10 mouse cellular contexts compared by ENCODE assay signal in genomic region chr7:140081408-140082241, GRCm38 (mm10). TPM values are rescaled to one million over a fixed set of nuclear protein-coding genes. Genes with fewer than 3 reads are reported as not detected.
DNase-seq lines count a peak whose midpoint lies in the region; ATAC-seq and TF ChIP-seq lines count a peak whose summit lies in the region.
"Had no signal": no experiment of that assay in that cellular context is flagged by ENCODE, and none has a peak within 500 bp of the region (broad histone marks: within the 10 kb centered on the region; RNA-seq: fewer than 3 reads in every experiment).

No protein-coding gene starts in this region.

- H3K27ac ChIP-seq in CH12.LX (ENCODE audit: insufficient read depth, low read depth) = no peak overlapping the region
- peak overlapping the region; percentile 94 for H3K27ac ChIP-seq in hindbrain, embryonic 16.5 days (ENCODE audit: low read depth, low read length)
- H3K27ac ChIP-seq in midbrain, embryonic 13.5 days = peak overlapping the region; percentile 94
- H3K27ac ChIP-seq in liver, embryonic 11.5 days (ENCODE audit: low read depth, low read length) = no peak overlapping the region

- ATAC-seq in hindbrain, embryonic 16.5 days = peak; percentile 51
- peak; percentile 44 for ATAC-seq in midbrain, embryonic 13.5 days
- no peak for ATAC-seq in liver, embryonic 11.5 days (replicated peaks; ENCODE audit: low FRiP score)

- no peaks in the 10 kb centered on the region for H3K9me3 ChIP-seq in CH12.LX (replicated peaks; ENCODE audit: low read length)
- no peaks in the 10 kb centered on the region for H3K9me3 ChIP-seq in hindbrain, embryonic 16.5 days (ENCODE audit: control insufficient read depth, low read length)
- no peaks in the 10 kb centered on the region for H3K9me3 ChIP-seq in midbrain, embryonic 13.5 days
- no peaks in the 10 kb centered on the region for H3K9me3 ChIP-seq in liver, embryonic 11.5 days (ENCODE audit: control insufficient read depth, low read length)

- DNase-seq in CH12.LX (ENCODE audit: extremely low read depth) = no peak
- DNase-seq in cerebellum, postnatal 25 days = peak; percentile 58 to 67
- DNase-seq in embryo, embryonic 10.5 days (ENCODE audit: low spot score) = no peak
- DNase-seq in adrenal gland, adult 18-20 months (ENCODE audit: low spot score in 2 of 2) = no peak
- no peak for DNase-seq in liver, embryonic 11.5 days (ENCODE audit: low spot score)
- DNase-seq in heart, adult 8-10 months (ENCODE audit: low spot score) = no peak

- in situ Hi-C loops in CH12.LX (cut with MboI; ENCODE audit: low pct_ligation_motif_present, low pct_unique_long_range_greater_than_20kb, low sequenced_read_pairs) = loop anchor here (25.0 kb wide), 1 partner anchor 756 kb away; the partner anchor contains the start of genes Odf3, Scgb1c1 and Urah

- TF ChIP-seq EP300 in CH12.LX (IDR thresholded peaks at IDR 0.05; ENCODE audit: low read length) = no peak

- TF ChIP-seq RAD21 in CH12.LX (IDR thresholded peaks at IDR 0.05; ENCODE audit: low read depth, low read length) = no peak

- H3K27me3 ChIP-seq in CH12.LX (replicated peaks) = peaks cover 49% of the 10 kb centered on the region
- H3K27me3 ChIP-seq in hindbrain, embryonic 16.5 days (replicated peaks; ENCODE audit: control insufficient read depth, insufficient read depth, low read length) = no peaks in the 10 kb centered on the region
- peaks cover 39% of the 10 kb centered on the region for H3K27me3 ChIP-seq in midbrain, embryonic 13.5 days
- peaks cover 39% of the 10 kb centered on the region for H3K27me3 ChIP-seq in liver, embryonic 11.5 days (replicated peaks; ENCODE audit: control insufficient read depth, insufficient read depth, low read length)

- H3K4me2 ChIP-seq in CH12.LX (ENCODE audit: insufficient read depth, low read depth, poor library complexity, severe bottlenecking) = peak overlapping the region; percentile 68
- H3K4me2 ChIP-seq in hindbrain, embryonic 16.5 days (ENCODE audit: low read length) = peak overlapping the region; percentile 76
- peak overlapping the region; percentile 76 for H3K4me2 ChIP-seq in midbrain, embryonic 13.5 days (replicated peaks)
- no peak overlapping the region for H3K4me2 ChIP-seq in liver, embryonic 11.5 days

- H3K9ac ChIP-seq in CH12.LX (ENCODE audit: insufficient read depth, low read depth) = no peak overlapping the region
- peak overlapping the region; percentile 72 for H3K9ac ChIP-seq in hindbrain, embryonic 16.5 days (ENCODE audit: low read depth, low read length)
- peak overlapping the region; percentile 69 for H3K9ac ChIP-seq in midbrain, embryonic 13.5 days (replicated peaks)
- H3K9ac ChIP-seq in liver, embryonic 11.5 days (ENCODE audit: low read depth, low read length) = no peak overlapping the region

- 9% methylated on average over 20 of the region's 20 CpGs for WGBS in hindbrain, embryonic 16.5 days
- WGBS in midbrain, embryonic 13.5 days = 9% methylated on average over 20 of the region's 20 CpGs
- WGBS in liver, embryonic 11.5 days = 27% methylated on average over 20 of the region's 20 CpGs

- no peak overlapping the region for H3K4me3 ChIP-seq in CH12.LX (replicated peaks in 1 of 3; ENCODE audit: low read depth in 2 of 3, low read length in 2 of 3, poor library complexity in 1 of 3)
- H3K4me3 ChIP-seq in hindbrain, embryonic 16.5 days (ENCODE audit: low read length) = peak overlapping the region; percentile 52
- peak overlapping the region; percentile 50 for H3K4me3 ChIP-seq in midbrain, embryonic 13.5 days (replicated peaks)
- H3K4me3 ChIP-seq in liver, embryonic 11.5 days (ENCODE audit: low read depth, low read length) = no peak overlapping the region

- dilution Hi-C loops in CH12.LX (cut with MboI; ENCODE audit: extremely low pct_ligation_motif_present, extremely low pct_unique_long_range_greater_than_20kb, low sequenced_read_pairs) = no loop called here

- H3K79me2 ChIP-seq in CH12.LX (replicated peaks; ENCODE audit: control insufficient read depth, extremely low read depth, insufficient read depth, poor library complexity, severe bottlenecking) = no peaks in the 10 kb centered on the region

- no peak for TF ChIP-seq CTCF in CH12.LX (conservative IDR thresholded peaks at IDR 0.05 in 1 of 2, IDR thresholded peaks at IDR 0.05 in 1 of 2; ENCODE audit: low read depth in 2 of 2, low read length in 2 of 2)

- TF ChIP-seq POLR2A in CH12.LX (IDR thresholded peaks at IDR 0.05; ENCODE audit: low read depth, low read length) = no peak

- H3K4me1 ChIP-seq in CH12.LX (ENCODE audit: control insufficient read depth in 1 of 2, insufficient read depth in 2 of 2) = peaks cover 17 to 22% of the 10 kb centered on the region in 2 experiments
- peaks cover 9% of the 10 kb centered on the region for H3K4me1 ChIP-seq in hindbrain, embryonic 16.5 days (ENCODE audit: control insufficient read depth, insufficient read depth, low read depth, low read length)
- H3K4me1 ChIP-seq in midbrain, embryonic 13.5 days (replicated peaks) = peaks cover 38% of the 10 kb centered on the region
- H3K4me1 ChIP-seq in liver, embryonic 11.5 days (replicated peaks; ENCODE audit: control insufficient read depth, insufficient read depth, low read length) = 0 out of 2 replicates have a peak, but pooled peaks cover 3% of the 10 kb centered on the region

- no peaks in the 10 kb centered on the region for H3K36me3 ChIP-seq in CH12.LX (replicated peaks in 1 of 2; ENCODE audit: control insufficient read depth in 1 of 2, insufficient read depth in 1 of 2, low read length in 1 of 2)
- no peaks in the 10 kb centered on the region for H3K36me3 ChIP-seq in hindbrain, embryonic 16.5 days (ENCODE audit: control insufficient read depth, insufficient read depth, low read length)
- H3K36me3 ChIP-seq in midbrain, embryonic 13.5 days = no peaks in the 10 kb centered on the region
- no peaks in the 10 kb centered on the region for H3K36me3 ChIP-seq in liver, embryonic 11.5 days (ENCODE audit: control insufficient read depth, insufficient read depth, low read length)

TF ChIP-seq in CH12.LX, 34 proteins besides CTCF, POLR2A, EP300 and RAD21 (continues in another document):
- TF ChIP-seq HCFC1 (IDR thresholded peaks at IDR 0.05; ENCODE audit: low read depth, low read length) (no peak), RCOR1 (conservative IDR thresholded peaks at IDR 0.05; ENCODE audit: low read depth, low read length) (no peak), SIN3A (IDR thresholded peaks at IDR 0.05; ENCODE audit: low read length) (no peak), NRF1 (IDR thresholded peaks at IDR 0.05; ENCODE audit: low read depth, low read length) (no peak), SMC3 (IDR thresholded peaks at IDR 0.05; ENCODE audit: low read depth, low read length) (no peak), CHD1 (IDR thresholded peaks at IDR 0.05; ENCODE audit: low read depth, low read length) (no peak), ZC3H11A (IDR thresholded peaks at IDR 0.05; ENCODE audit: low read depth, low read length) (no peak), E2F4 (IDR thresholded peaks at IDR 0.05; ENCODE audit: insufficient replicate concordance, low read depth, low read length) (no peak), ZNF384 (IDR thresholded peaks at IDR 0.05; ENCODE audit: low read depth, low read length) (no peak)

RNA-seq across cellular contexts. Expression of gene Caly, which starts 0.7 kb away (rescaled TPM):
- total RNA-seq in CH12.LX (2012; rRNA removed) = not detected in 2 replicates
- total RNA-seq in CH12.LX (2014; rRNA removed) = not detected in 2 replicates
- polyA plus RNA-seq in CH12.LX (2012; ENCODE audit: insufficient read length, low read depth) = not detected in 2 replicates
- 351 and 430 TPM in 2 replicates for polyA plus RNA-seq in hindbrain, embryonic 16.5 days (2015; fragmentation: Nextera tagmentation; extraction: Ambion mirVana)
- 88.6 and 92.6 TPM in 2 replicates for polyA plus RNA-seq in midbrain, embryonic 13.5 days (2015; fragmentation: Nextera tagmentation; extraction: Ambion mirVana)
- 1 to 10 TPM; 6.2 to 7.5 TPM for total RNA-seq in adrenal gland, adult 18-20 months (2021)
- polyA plus RNA-seq in liver, embryonic 11.5 days (2014; fragmentation: Nextera tagmentation; extraction: Ambion mirVana) = 0.19 and 0.52 TPM in 2 replicates
- under 1 TPM in 3 of 4 experiments, not detected in 1; 0.25 to 0.50 (median 0.30) TPM for total RNA-seq in heart, adult 8-10 months (2022)
- total RNA-seq: ES-E14 had no signal

RNA-seq across cellular contexts. Expression of gene Prap1, which starts 11.6 kb away (rescaled TPM):
- total RNA-seq in CH12.LX (2012; rRNA removed) (not detected in 2 replicates), CH12.LX (2014; rRNA removed) (not detected in 2 replicates)
- not detected in 2 replicates for polyA plus RNA-seq in CH12.LX (2012; ENCODE audit: insufficient read length, low read depth)
- polyA plus RNA-seq in hindbrain, embryonic 16.5 days (2015; fragmentation: Nextera tagmentation; extraction: Ambion mirVana) = not detected in 2 replicates
- 0.46 TPM in 1 of 2 replicates, not detected in the other for polyA plus RNA-seq in midbrain, embryonic 13.5 days (2015; fragmentation: Nextera tagmentation; extraction: Ambion mirVana)
- not detected for total RNA-seq in adrenal gland, adult 18-20 months (2021)
- polyA plus RNA-seq in liver, embryonic 11.5 days (2014; fragmentation: Nextera tagmentation; extraction: Ambion mirVana) = not detected in 2 replicates
- total RNA-seq in heart, adult 8-10 months (2022) = not detected

RNA-seq across cellular contexts. Expression of gene Fuom, which starts 20.6 kb away (rescaled TPM):
- total RNA-seq in CH12.LX (2012; rRNA removed) (0.76 and 1.8 TPM in 2 replicates), CH12.LX (2014; rRNA removed) (not detected in 2 replicates)
- polyA plus RNA-seq in CH12.LX (2012; ENCODE audit: insufficient read length, low read depth) = 0.64 and 0.86 TPM in 2 replicates
- polyA plus RNA-seq in hindbrain, embryonic 16.5 days (2015; fragmentation: Nextera tagmentation; extraction: Ambion mirVana) = 39.9 and 43.1 TPM in 2 replicates
- polyA plus RNA-seq in midbrain, embryonic 13.5 days (2015; fragmentation: Nextera tagmentation; extraction: Ambion mirVana) = 19.9 and 20.1 TPM in 2 replicates
- 10 to 100 TPM; 55.7 to 64.0 TPM for total RNA-seq in adrenal gland, adult 18-20 months (2021)
- polyA plus RNA-seq in liver, embryonic 11.5 days (2014; fragmentation: Nextera tagmentation; extraction: Ambion mirVana) = 12.7 and 13.5 TPM in 2 replicates
- total RNA-seq in heart, adult 8-10 months (2022) = 10 to 100 TPM; 65.8 to 83.2 (median 76.9) TPM

RNA-seq across cellular contexts. Expression of gene Msx3, which starts 32.7 kb away (rescaled TPM):
- total RNA-seq in CH12.LX (2012; rRNA removed) (not detected in 2 replicates), CH12.LX (2014; rRNA removed) (not detected in 2 replicates)
- not detected in 2 replicates for polyA plus RNA-seq in CH12.LX (2012; ENCODE audit: insufficient read length, low read depth)
- 4.1 and 6.9 TPM in 2 replicates for polyA plus RNA-seq in hindbrain, embryonic 16.5 days (2015; fragmentation: Nextera tagmentation; extraction: Ambion mirVana)
- 3.6 and 4.4 TPM in 2 replicates for polyA plus RNA-seq in midbrain, embryonic 13.5 days (2015; fragmentation: Nextera tagmentation; extraction: Ambion mirVana)
- total RNA-seq in adrenal gland, adult 18-20 months (2021) = not detected
- 0.11 TPM in 1 of 2 replicates, not detected in the other for polyA plus RNA-seq in liver, embryonic 11.5 days (2014; fragmentation: Nextera tagmentation; extraction: Ambion mirVana)
- not detected for total RNA-seq in heart, adult 8-10 months (2022)
- polyA plus RNA-seq: limb, embryonic 14.5 days had no signal

RNA-seq across cellular contexts. Expression of gene Paox, which starts 34.0 kb away (rescaled TPM):
- 40.0 and 42.3 TPM in 2 replicates for total RNA-seq in CH12.LX (2012; rRNA removed)
- 34.5 and 36.6 TPM in 2 replicates for total RNA-seq in CH12.LX (2014; rRNA removed)
- polyA plus RNA-seq in CH12.LX (2012; ENCODE audit: insufficient read length, low read depth) = 30.4 and 39.7 TPM in 2 replicates
- 8.9 and 9.9 TPM in 2 replicates for polyA plus RNA-seq in hindbrain, embryonic 16.5 days (2015; fragmentation: Nextera tagmentation; extraction: Ambion mirVana)
- polyA plus RNA-seq in midbrain, embryonic 13.5 days (2015; fragmentation: Nextera tagmentation; extraction: Ambion mirVana) = 7.2 and 7.6 TPM in 2 replicates
- total RNA-seq in adrenal gland, adult 18-20 months (2021) = 10 to 100 TPM; 15.1 to 16.8 TPM
- polyA plus RNA-seq in liver, embryonic 11.5 days (2014; fragmentation: Nextera tagmentation; extraction: Ambion mirVana) = 18.2 and 20.7 TPM in 2 replicates
- 1 to 10 TPM; 2.2 to 4.0 (median 2.6) TPM for total RNA-seq in heart, adult 8-10 months (2022)

Comparison
In these comparisons a context has a peak if more than half of its experiments do, and no peak if none do; other contexts are left out.
1. DNase-seq: peak in cerebellum, postnatal 25 days (2 of 2); none in CH12.LX (single experiment), embryo, embryonic 10.5 days (single experiment), adrenal gland, adult 18-20 months (0 of 2), liver, embryonic 11.5 days (single experiment) and heart, adult 8-10 months (single experiment).
2. H3K27ac ChIP-seq: peak in hindbrain, embryonic 16.5 days (single experiment) and midbrain, embryonic 13.5 days (single experiment); none in CH12.LX (single experiment) and liver, embryonic 11.5 days (single experiment).
3. H3K4me3 ChIP-seq: peak in hindbrain, embryonic 16.5 days (single experiment) and midbrain, embryonic 13.5 days (single experiment); none in CH12.LX (0 of 3) and liver, embryonic 11.5 days (single experiment).
4. H3K9ac ChIP-seq: peak in hindbrain, embryonic 16.5 days (single experiment) and midbrain, embryonic 13.5 days (single experiment); none in CH12.LX (single experiment) and liver, embryonic 11.5 days (single experiment).
5. RNA of gene Caly, which starts 0.7 kb away (polyA plus RNA-seq): 351 to 430 TPM in hindbrain, embryonic 16.5 days and 88.6 to 92.6 TPM in midbrain, embryonic 13.5 days; 0.19 to 0.52 TPM in liver, embryonic 11.5 days and not detected in CH12.LX; every median in the first group is over 10 times any median in the second.